Mouse (Mus musculus) stomach, postnatal 0 days (tissue): ENCODE data around the gene Adamtsl1.

ENCODE experiments used
- CTCF ChIP-seq: IDR thresholded peaks from 2 replicates; pipeline ENCODE4 v1.5.1; 2016; ENCODE audit warnings: antibody characterized with exemption, low read depth, mild to moderate bottlenecking, moderate library complexity
- EP300 ChIP-seq: optimal IDR thresholded peaks from 2 replicates; pipeline ENCODE3; 2016; ENCODE audit warnings: antibody characterized with exemption

DNA sequence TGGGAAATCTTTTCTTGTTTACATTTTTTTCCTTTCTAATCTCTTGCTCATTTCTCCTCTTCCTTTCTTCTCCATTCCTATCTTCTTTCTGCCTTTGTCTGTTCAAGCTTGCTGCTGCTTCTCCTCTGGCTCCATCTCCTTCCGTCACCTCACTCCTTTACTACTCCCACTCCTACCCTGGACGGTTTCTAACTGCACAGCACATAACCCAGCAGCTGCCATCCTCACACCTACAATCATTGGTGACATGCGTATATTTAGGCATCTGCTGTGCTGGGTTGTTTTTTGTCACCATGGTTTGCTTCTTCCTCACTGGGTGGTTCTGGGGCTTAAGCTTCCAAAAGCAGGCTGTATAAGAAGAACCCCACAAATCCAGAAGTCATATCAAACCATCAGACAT lies 936.5 kb downstream of the Adamtsl1 start:
- TF ChIP-seq CTCF: no peak
- TF ChIP-seq EP300: no peak
